Mouse (Mus musculus) monocyte, adult 59 days (primary cell): ENCODE data around the gene Olfr1537. TPM values are rescaled to one million over a fixed set of nuclear protein-coding genes. Genes with fewer than 3 reads are reported as not detected.

ENCODE experiments used
- total RNA-seq, 2 experiments: library from RNA; stranded (reverse); gene quantifications; one replicate each; pipeline ENCODE4 v1.2.4; 2023

The Olfr1537 gene
- total RNA-seq = not detected

GRCm38 (mm10) chr9:39249894-39250293 is at the start of gene Olfr1537:
TSS of gene Olfr1537 (minus strand) at chr9:39249994.

GRCm38 (mm10) chr9:39276718-39277117 is 26.9 kb upstream of the Olfr1537 start, which contains the start of gene Olfr945:
TSS of gene Olfr945 (minus strand) at chr9:39276818.

GRCm38 (mm10) chr9:39201620-39202019 is 48.2 kb downstream of the Olfr1537 start, which contains the start of gene Olfr944:
TSS of gene Olfr944 (plus strand) at chr9:39201920.

Other genes with a start within 250 kb of the Olfr1537 start
- gene Olfr146, start 226.6 kb downstream of the Olfr1537 start, total RNA-seq = not detected
- not detected for gene Olfr937, start 185.0 kb downstream of the Olfr1537 start, total RNA-seq
- not detected for gene Olfr938, start 171.1 kb downstream of the Olfr1537 start, total RNA-seq
- gene Olfr27, start 121.9 kb downstream of the Olfr1537 start, total RNA-seq = not detected
- gene Olfr943, start 83.7 kb downstream of the Olfr1537 start, total RNA-seq = not detected
- not detected for gene Olfr944, start 48.1 kb downstream of the Olfr1537 start, total RNA-seq
- gene Olfr945, start 26.8 kb upstream of the Olfr1537 start, total RNA-seq = not detected
- gene Olfr948, start 76.1 kb upstream of the Olfr1537 start, total RNA-seq = not detected
- not detected for gene Olfr951, start 137.4 kb upstream of the Olfr1537 start, total RNA-seq
- gene Olfr952, start 177.2 kb upstream of the Olfr1537 start, total RNA-seq = not detected
- not detected for gene Olfr954, start 206.7 kb upstream of the Olfr1537 start, total RNA-seq
- not detected for gene Olfr955, start 221.9 kb upstream of the Olfr1537 start, total RNA-seq
- not detected for gene Olfr44, start 244.0 kb upstream of the Olfr1537 start, total RNA-seq